Mouse (Mus musculus): Measurements from ENCODE around the gene Insig1. TPM values are rescaled to one million over a fixed set of nuclear protein-coding genes. Genes with fewer than 3 reads are reported as not detected.

The Insig1 gene
- polyA plus RNA-seq, 1 experiment from 2014 or later: 78.8 TPM

- Histone ChIP-seq H3K4me2 (ENCODE audit: low read depth, severe bottlenecking) (peak overlapping the region; percentile 66), H3K27ac (replicated peaks; ENCODE audit: low read depth, low read length) (no peak overlapping the region), H3K9me3 (ENCODE audit: control insufficient read depth, low read length) (no peaks in the 10 kb centered on the region), H3K4me3 (ENCODE audit: low read depth, low read length) (no peak overlapping the region), H3K36me3 (ENCODE audit: control insufficient read depth, insufficient read depth, low read length) (no peaks in the 10 kb centered on the region), H3K9ac (ENCODE audit: low read length) (no peak overlapping the region), H3K27me3 (ENCODE audit: control insufficient read depth, insufficient read depth, low read length) (peaks cover 48% of the 10 kb centered on the region), H3K4me1 (ENCODE audit: control insufficient read depth, insufficient read depth, low read length) (peaks cover 4% of the 10 kb centered on the region; the same call in 1 of the 2 replicates)
- DNase-seq (ENCODE audit: low spot score): no peak
- no peak for ATAC-seq (ENCODE audit: insufficient number of reproducible peaks, low FRiP score, low TSS enrichment, low read depth)
- 4% methylated on average over 13 of the region's 13 CpGs for whole genome bisulfite sequencing
These were observed 46.2 kb downstream of the Insig1 start for GRCm38 (mm10) chr5:28117251-28117880.

- peaks cover 4% of the 10 kb centered on the region; the same call in 1 of the 2 replicates for H3K4me1 ChIP-seq (ENCODE audit: control insufficient read depth, insufficient read depth, low read length)
- no peaks in the 10 kb centered on the region for H3K36me3 ChIP-seq (ENCODE audit: control insufficient read depth, insufficient read depth, low read length)
- no peak for ATAC-seq (ENCODE audit: insufficient number of reproducible peaks, low FRiP score, low TSS enrichment, low read depth)
- under 1% methylated on average over 30 of the region's 30 CpGs for WGBS
- H3K9me3 ChIP-seq (ENCODE audit: control insufficient read depth, low read length): no peaks in the 10 kb centered on the region
- no peak overlapping the region for H3K27ac ChIP-seq (replicated peaks; ENCODE audit: low read depth, low read length)
- peak overlapping the region; percentile 66 for H3K4me2 ChIP-seq (ENCODE audit: low read depth, severe bottlenecking)
- DNase-seq (ENCODE audit: low spot score): peak; percentile 69
- peak overlapping the region; percentile 27 for H3K4me3 ChIP-seq (ENCODE audit: low read depth, low read length)
- no peak overlapping the region for H3K9ac ChIP-seq (ENCODE audit: low read length)
- peaks cover 53% of the 10 kb centered on the region for H3K27me3 ChIP-seq (ENCODE audit: control insufficient read depth, insufficient read depth, low read length)
These were observed 46.8 kb downstream of the Insig1 start for GRCm38 (mm10) chr5:28117882-28118530.

- ATAC-seq (ENCODE audit: insufficient number of reproducible peaks, low FRiP score, low TSS enrichment, low read depth) (no peak), DNase-seq (ENCODE audit: low spot score) (no peak)
- no peaks in the 10 kb centered on the region for H3K9me3 ChIP-seq (ENCODE audit: control insufficient read depth, low read length)
- peak overlapping the region; percentile 27 for H3K4me3 ChIP-seq (ENCODE audit: low read depth, low read length)
- H3K4me2 ChIP-seq (ENCODE audit: low read depth, severe bottlenecking): peak overlapping the region; percentile 66
- H3K36me3 ChIP-seq (ENCODE audit: control insufficient read depth, insufficient read depth, low read length): no peaks in the 10 kb centered on the region
- peaks cover 59% of the 10 kb centered on the region for H3K27me3 ChIP-seq (ENCODE audit: control insufficient read depth, insufficient read depth, low read length)
- peaks cover 4% of the 10 kb centered on the region; the same call in 1 of the 2 replicates for H3K4me1 ChIP-seq (ENCODE audit: control insufficient read depth, insufficient read depth, low read length)
- H3K27ac ChIP-seq (replicated peaks; ENCODE audit: low read depth, low read length): no peak overlapping the region
- H3K9ac ChIP-seq (ENCODE audit: low read length): no peak overlapping the region
- 1% methylated on average over 19 of the region's 19 CpGs for WGBS
These were observed 47.4 kb downstream of the Insig1 start for GRCm38 (mm10) chr5:28118531-28118925.

GRCm38 (mm10) chr5:28119576-28119975 lies 48.4 kb downstream of the Insig1 start:
- Histone ChIP-seq H3K4me1 (ENCODE audit: control insufficient read depth, insufficient read depth, low read length) (peaks cover 4% of the 10 kb centered on the region; the same call in 1 of the 2 replicates), H3K27me3 (ENCODE audit: control insufficient read depth, insufficient read depth, low read length) (peaks cover 69% of the 10 kb centered on the region), H3K9me3 (ENCODE audit: control insufficient read depth, low read length) (no peaks in the 10 kb centered on the region), H3K4me3 (ENCODE audit: low read depth, low read length) (no peak overlapping the region), H3K4me2 (ENCODE audit: low read depth, severe bottlenecking) (no peak overlapping the region), H3K27ac (replicated peaks; ENCODE audit: low read depth, low read length) (no peak overlapping the region), H3K9ac (ENCODE audit: low read length) (no peak overlapping the region), H3K36me3 (ENCODE audit: control insufficient read depth, insufficient read depth, low read length) (no peaks in the 10 kb centered on the region)
- 18% methylated on average over 3 of the region's 3 CpGs for WGBS
- DNase-seq (ENCODE audit: low spot score) (no peak), ATAC-seq (ENCODE audit: insufficient number of reproducible peaks, low FRiP score, low TSS enrichment, low read depth) (no peak)

GRCm38 (mm10) chr5:28122491-28123454 lies 51.6 kb downstream of the Insig1 start:
- peak; percentile 74 for DNase-seq (ENCODE audit: low spot score)
- no peak for ATAC-seq (ENCODE audit: insufficient number of reproducible peaks, low FRiP score, low TSS enrichment, low read depth)
- WGBS: under 1% methylated on average over 27 of the region's 27 CpGs

GRCm38 (mm10) chr5:28123455-28123825 lies 52.3 kb downstream of the Insig1 start:
- ATAC-seq (ENCODE audit: insufficient number of reproducible peaks, low FRiP score, low TSS enrichment, low read depth): no peak
- no peak overlapping the region for H3K4me2 ChIP-seq (ENCODE audit: low read depth, severe bottlenecking)
- DNase-seq (ENCODE audit: low spot score): peak; percentile 55
- H3K4me1 ChIP-seq (ENCODE audit: control insufficient read depth, insufficient read depth, low read length): no peaks in the 10 kb centered on the region
- H3K9ac ChIP-seq (ENCODE audit: low read length): no peak overlapping the region
- H3K27ac ChIP-seq (replicated peaks; ENCODE audit: low read depth, low read length): no peak overlapping the region
- H3K4me3 ChIP-seq (ENCODE audit: low read depth, low read length): no peak overlapping the region
- no peaks in the 10 kb centered on the region for H3K36me3 ChIP-seq (ENCODE audit: control insufficient read depth, insufficient read depth, low read length)
- under 1% methylated on average over 11 of the region's 11 CpGs for WGBS
- no peaks in the 10 kb centered on the region for H3K9me3 ChIP-seq (ENCODE audit: control insufficient read depth, low read length)
- H3K27me3 ChIP-seq (ENCODE audit: control insufficient read depth, insufficient read depth, low read length): peaks cover 86% of the 10 kb centered on the region

More at GRCm38 (mm10) chr5:28122491-28123454, 51.6 kb downstream of the Insig1 start:
- peaks cover 4% of the 10 kb centered on the region; the same call in 1 of the 2 replicates for H3K4me1 ChIP-seq (ENCODE audit: control insufficient read depth, insufficient read depth, low read length)
- no peak overlapping the region for H3K4me2 ChIP-seq (ENCODE audit: low read depth, severe bottlenecking)
- no peak overlapping the region for H3K27ac ChIP-seq (replicated peaks; ENCODE audit: low read depth, low read length)
- H3K27me3 ChIP-seq (ENCODE audit: control insufficient read depth, insufficient read depth, low read length): peaks cover 86% of the 10 kb centered on the region
- no peaks in the 10 kb centered on the region for H3K9me3 ChIP-seq (ENCODE audit: control insufficient read depth, low read length)
- no peak overlapping the region for H3K4me3 ChIP-seq (ENCODE audit: low read depth, low read length)
- H3K9ac ChIP-seq (ENCODE audit: low read length): no peak overlapping the region
- H3K36me3 ChIP-seq (ENCODE audit: control insufficient read depth, insufficient read depth, low read length): no peaks in the 10 kb centered on the region

GRCm38 (mm10) chr5:28124321-28125230 lies 53.4 kb downstream of the Insig1 start:
- H3K4me1 ChIP-seq (ENCODE audit: control insufficient read depth, insufficient read depth, low read length): no peaks in the 10 kb centered on the region
- H3K4me2 ChIP-seq (ENCODE audit: low read depth, severe bottlenecking): no peak overlapping the region
- WGBS: 3% methylated on average over 28 of the region's 28 CpGs
- H3K36me3 ChIP-seq (ENCODE audit: control insufficient read depth, insufficient read depth, low read length): no peaks in the 10 kb centered on the region
- H3K9me3 ChIP-seq (ENCODE audit: control insufficient read depth, low read length): no peaks in the 10 kb centered on the region
- H3K27me3 ChIP-seq (ENCODE audit: control insufficient read depth, insufficient read depth, low read length): peaks cover 84% of the 10 kb centered on the region
- DNase-seq (ENCODE audit: low spot score): peak; percentile 46
- H3K27ac ChIP-seq (replicated peaks; ENCODE audit: low read depth, low read length): no peak overlapping the region
- H3K4me3 ChIP-seq (ENCODE audit: low read depth, low read length): no peak overlapping the region
- peak; percentile 47; the same call in 1 of the 2 replicates for ATAC-seq (ENCODE audit: insufficient number of reproducible peaks, low FRiP score, low TSS enrichment, low read depth)
- H3K9ac ChIP-seq (ENCODE audit: low read length): no peak overlapping the region
